Mouse (Mus musculus) hindbrain, embryonic 15.5 days (tissue): ENCODE data around the gene Emp3. TPM values are rescaled to one million over a fixed set of nuclear protein-coding genes. Genes with fewer than 3 reads are reported as not detected.

Experiments used
- ATAC-seq: fragments of 200-750 bp; cut with Nextera tagmentation; 2 replicates; pipeline ENCODE4 v1.8.0; 2017; ENCODE audit warnings: low read depth, moderate number of reproducible peaks, moderate TSS enrichment; ENCODE audit not compliant: low FRiP score
- H3K27ac ChIP-seq: fragments of 300-500 bp; sonication (generic); replicated peaks from 2 replicates; pipeline ENCODE4 v1.5.1; 2015; ENCODE audit warnings: mild to moderate bottlenecking, inconsistent platforms
- H3K27me3 ChIP-seq: fragments of 300-500 bp; sonication (generic); 2 replicates; pipeline ENCODE4 v1.6.1; 2015; ENCODE audit warnings: control low read depth, inconsistent platforms
- H3K36me3 ChIP-seq: fragments of 300-500 bp; sonication (generic); 2 replicates; pipeline ENCODE4 v1.6.1; 2015; ENCODE audit warnings: control low read depth, inconsistent platforms
- H3K4me1 ChIP-seq: fragments of 300-500 bp; sonication (generic); replicated peaks from 2 replicates; pipeline ENCODE4 v1.6.1; 2015; ENCODE audit warnings: control low read depth, inconsistent platforms
- H3K4me2 ChIP-seq: fragments of 300-500 bp; sonication (generic); 2 replicates; pipeline ENCODE4 v1.6.1; 2015; ENCODE audit warnings: moderate library complexity, mild to moderate bottlenecking, inconsistent platforms
- H3K4me3 ChIP-seq: fragments of 300-500 bp; sonication (generic); 2 replicates; pipeline ENCODE4 v1.5.1; 2015; ENCODE audit warnings: mild to moderate bottlenecking, inconsistent platforms
- H3K9ac ChIP-seq: fragments of 300-500 bp; sonication (generic); 2 replicates; pipeline ENCODE4 v1.6.1; 2015; ENCODE audit warnings: inconsistent platforms
- H3K9me3 ChIP-seq: fragments of 300-500 bp; sonication (generic); 2 replicates; pipeline ENCODE4 v1.6.1; 2016; ENCODE audit warnings: control low read depth, inconsistent platforms
- WGBS: fragments of 180-500 bp; shearing (Covaris S2); methylation state at CpG from one replicate; pipeline ENCODE4 v1.1.7; 2015; 5-methylcytosine and 5-hydroxymethylcytosine counted together
- polyA plus RNA-seq: library from polyadenylated mRNA; unstranded; fragments of >200 nt; fragmentation: Nextera tagmentation; extraction: Ambion mirVana; gene quantifications from 2 replicates; pipeline ENCODE4 v1.2.1, GENCODE M21; 2015

Gene Emp3
- polyA plus RNA-seq, 1 experiment from 2014 or later = 34.1 TPM

DNA sequence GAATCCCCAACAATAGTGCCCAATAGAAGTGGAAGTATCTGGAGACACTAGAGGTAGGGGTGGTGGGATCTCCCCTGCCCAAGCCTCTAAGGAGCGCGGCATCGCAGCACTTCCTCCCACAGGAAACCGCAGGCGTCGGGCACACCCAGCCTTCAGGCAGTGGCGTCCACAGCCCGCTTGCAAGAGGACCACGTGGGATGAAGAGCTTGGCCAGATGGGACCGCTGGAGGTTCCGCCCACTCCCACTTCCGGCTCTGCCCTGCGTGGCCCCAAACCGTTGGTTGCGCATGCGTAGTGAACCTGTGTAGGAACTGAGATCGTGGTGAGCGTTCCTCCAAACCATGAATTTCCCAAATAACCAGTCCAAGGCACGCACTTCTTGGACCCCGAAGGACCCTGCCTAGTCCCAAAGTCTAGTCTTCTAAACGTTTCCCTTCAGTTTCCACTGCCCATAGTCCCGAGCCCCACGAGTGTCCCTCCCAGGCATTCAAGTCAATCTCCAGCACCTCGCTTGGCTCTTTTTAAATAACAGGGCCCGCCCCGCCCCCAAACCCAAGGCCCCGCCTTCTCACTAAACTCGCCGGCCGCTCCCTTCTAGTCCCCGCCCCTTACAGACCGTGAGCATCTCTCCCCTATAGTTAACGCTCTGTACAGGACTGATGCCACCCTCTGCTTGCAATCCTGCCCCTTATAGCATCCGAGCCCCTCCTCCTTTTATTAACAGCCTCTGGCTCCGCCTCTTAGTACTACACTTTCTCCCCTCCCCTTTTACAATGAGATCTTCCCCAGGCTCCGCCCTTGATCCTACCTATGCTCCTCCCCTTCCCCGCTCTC is 1.9 kb upstream of the Emp3 start:
- Histone ChIP-seq H3K4me1 (peaks cover 21% of the 10 kb centered on the region), H3K9ac (peak overlapping the region; percentile 53), H3K36me3 (no peaks in the 10 kb centered on the region), H3K9me3 (no peaks in the 10 kb centered on the region), H3K27me3 (no peaks in the 10 kb centered on the region; the same call in 1 of the 2 replicates), H3K4me3 (peak overlapping the region; percentile 51), H3K27ac (peak overlapping the region; percentile 89), H3K4me2 (peak overlapping the region; percentile 89)
- WGBS = under 1% methylated on average over 37 of the region's 37 CpGs
- peak; percentile 88 for ATAC-seq

DNA sequence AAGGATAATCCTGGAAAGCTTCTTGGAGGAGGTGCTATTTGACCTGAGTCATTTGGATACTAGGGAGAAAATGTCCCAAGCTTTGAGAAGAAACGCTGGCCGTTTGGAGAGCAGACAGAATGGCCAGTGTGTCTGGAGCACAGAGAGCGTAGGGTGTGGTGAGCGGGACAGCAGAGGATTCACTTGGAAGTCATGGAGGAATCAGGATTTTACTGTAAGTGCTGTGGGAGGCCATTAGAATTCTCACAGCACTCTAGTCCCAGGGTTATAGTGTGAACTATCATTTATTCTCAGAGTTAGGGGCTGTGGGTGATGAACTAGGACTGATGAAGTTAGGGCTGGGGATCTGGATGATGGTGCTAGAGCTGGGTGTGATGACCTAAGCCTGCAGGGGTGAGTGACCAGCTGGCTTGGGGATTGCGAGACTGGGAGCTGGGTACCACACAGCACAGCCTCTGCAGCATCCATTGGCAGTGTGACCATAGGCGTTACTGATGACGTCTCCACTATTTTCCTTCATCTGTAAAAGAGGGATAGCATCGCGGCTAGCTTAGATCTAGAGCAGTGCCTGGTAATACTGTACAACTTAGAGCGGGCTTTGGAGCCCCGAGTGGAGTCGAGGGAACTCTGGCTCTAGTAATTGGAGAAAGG is 871 bp upstream of the Emp3 start:
- 86% methylated on average over 12 of the region's 12 CpGs for WGBS
- peak overlapping the region; percentile 89 for H3K4me2 ChIP-seq
- H3K27ac ChIP-seq = peak overlapping the region; percentile 89
- ATAC-seq = no peak
- H3K4me3 ChIP-seq = 0 out of 2 replicates have a peak overlapping the region, but pooled peaks have one; percentile 51
- peaks cover 30% of the 10 kb centered on the region for H3K4me1 ChIP-seq
- H3K27me3 ChIP-seq = no peaks in the 10 kb centered on the region; the same call in 1 of the 2 replicates
- no peaks in the 10 kb centered on the region for H3K36me3 ChIP-seq
- H3K9ac ChIP-seq = no peak overlapping the region
- H3K9me3 ChIP-seq = no peaks in the 10 kb centered on the region

DNA sequence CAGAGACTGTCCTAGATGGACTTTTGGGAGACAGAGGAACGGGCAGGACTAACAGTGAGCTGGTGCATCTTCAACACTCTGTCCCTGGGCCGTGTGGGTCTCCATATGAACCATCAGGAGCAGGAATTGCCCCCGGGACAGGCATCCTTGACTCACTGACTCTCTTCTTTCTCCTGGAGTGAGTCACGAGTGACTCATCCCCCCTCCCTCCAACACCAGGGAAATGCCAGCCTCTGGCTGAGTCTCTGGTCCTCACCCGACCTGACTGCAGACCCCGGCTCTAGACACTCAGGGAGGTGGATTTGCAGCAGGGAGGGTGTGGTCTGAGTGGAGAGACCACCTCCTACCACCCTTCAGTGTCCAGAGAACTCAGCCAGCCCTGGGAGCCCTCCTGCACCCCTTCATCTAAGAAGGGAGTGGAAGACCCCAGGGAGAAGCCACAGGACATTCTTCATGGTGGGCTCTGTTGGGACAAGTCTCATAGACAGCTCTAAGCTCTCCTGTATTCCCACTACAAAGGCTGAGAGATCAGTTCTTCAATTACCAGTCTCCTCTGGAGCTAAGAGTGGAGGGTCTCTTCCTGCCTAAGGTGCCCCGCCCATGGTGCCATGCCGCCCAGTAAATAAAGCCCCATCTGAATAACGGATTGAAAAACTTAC is 492 bp downstream of the Emp3 start:
- Histone ChIP-seq H3K4me2 (peak overlapping the region; percentile 25), H3K27me3 (no peaks in the 10 kb centered on the region), H3K27ac (no peak overlapping the region), H3K9ac (no peak overlapping the region), H3K36me3 (no peaks in the 10 kb centered on the region), H3K4me1 (peaks cover 43% of the 10 kb centered on the region), H3K9me3 (no peaks in the 10 kb centered on the region), H3K4me3 (peak overlapping the region; percentile 10)
- 63% methylated on average over 9 of the region's 9 CpGs for WGBS
- ATAC-seq = no peak

DNA sequence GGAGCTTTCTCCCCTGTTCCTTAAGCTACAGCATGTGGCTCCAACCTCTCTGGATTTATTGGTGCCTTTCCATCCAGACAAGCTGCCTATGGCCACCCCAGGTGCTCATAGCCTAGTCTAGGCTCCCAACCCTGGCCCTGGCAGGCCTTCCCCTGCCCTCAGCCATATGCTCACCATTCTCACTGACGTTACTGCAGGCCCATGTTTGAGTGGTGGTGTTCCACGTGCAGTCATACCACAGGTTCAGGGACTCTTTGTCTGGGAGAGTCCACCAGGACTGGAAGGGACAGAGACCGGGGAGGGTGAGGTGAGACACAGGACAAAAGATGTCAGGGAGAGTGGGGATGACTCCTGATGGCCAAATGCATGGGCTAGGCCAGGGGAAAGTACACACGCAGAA is 1.4 kb downstream of the Emp3 start:
- 0 out of 2 replicates have a peak overlapping the region, but pooled peaks have one; percentile 25 for H3K4me2 ChIP-seq
- no peaks in the 10 kb centered on the region for H3K36me3 ChIP-seq
- no peak overlapping the region for H3K4me3 ChIP-seq
- WGBS = 82% methylated on average over 4 of the region's 4 CpGs
- no peaks in the 10 kb centered on the region for H3K27me3 ChIP-seq
- H3K9ac ChIP-seq = no peak overlapping the region
- no peaks in the 10 kb centered on the region for H3K9me3 ChIP-seq
- H3K27ac ChIP-seq = no peak overlapping the region
- peaks cover 46% of the 10 kb centered on the region for H3K4me1 ChIP-seq
- no peak for ATAC-seq

- Histone ChIP-seq H3K9me3 (no peaks in the 10 kb centered on the region), H3K27ac (no peak overlapping the region), H3K9ac (no peak overlapping the region), H3K4me1 (peaks cover 41% of the 10 kb centered on the region), H3K36me3 (no peaks in the 10 kb centered on the region), H3K4me2 (no peak overlapping the region), H3K27me3 (no peaks in the 10 kb centered on the region), H3K4me3 (no peak overlapping the region)
- ATAC-seq = no peak
- 59% methylated on average over 14 of the region's 14 CpGs for WGBS
Observed at GRCm38 (mm10) chr7:45919083-45919671, 2.0 kb downstream of the Emp3 start.

GRCm38 (mm10) chr7:45917926-45918325 is 3.3 kb downstream of the Emp3 start:
- Histone ChIP-seq H3K9ac (no peak overlapping the region), H3K27ac (peak overlapping the region; percentile 77; the same call in 1 of the 2 replicates), H3K9me3 (no peaks in the 10 kb centered on the region), H3K4me3 (no peak overlapping the region), H3K27me3 (no peaks in the 10 kb centered on the region), H3K4me1 (peaks cover 32% of the 10 kb centered on the region), H3K4me2 (no peak overlapping the region), H3K36me3 (no peaks in the 10 kb centered on the region)
- WGBS = 88% methylated on average over 15 of the region's 15 CpGs
- ATAC-seq = no peak

DNA sequence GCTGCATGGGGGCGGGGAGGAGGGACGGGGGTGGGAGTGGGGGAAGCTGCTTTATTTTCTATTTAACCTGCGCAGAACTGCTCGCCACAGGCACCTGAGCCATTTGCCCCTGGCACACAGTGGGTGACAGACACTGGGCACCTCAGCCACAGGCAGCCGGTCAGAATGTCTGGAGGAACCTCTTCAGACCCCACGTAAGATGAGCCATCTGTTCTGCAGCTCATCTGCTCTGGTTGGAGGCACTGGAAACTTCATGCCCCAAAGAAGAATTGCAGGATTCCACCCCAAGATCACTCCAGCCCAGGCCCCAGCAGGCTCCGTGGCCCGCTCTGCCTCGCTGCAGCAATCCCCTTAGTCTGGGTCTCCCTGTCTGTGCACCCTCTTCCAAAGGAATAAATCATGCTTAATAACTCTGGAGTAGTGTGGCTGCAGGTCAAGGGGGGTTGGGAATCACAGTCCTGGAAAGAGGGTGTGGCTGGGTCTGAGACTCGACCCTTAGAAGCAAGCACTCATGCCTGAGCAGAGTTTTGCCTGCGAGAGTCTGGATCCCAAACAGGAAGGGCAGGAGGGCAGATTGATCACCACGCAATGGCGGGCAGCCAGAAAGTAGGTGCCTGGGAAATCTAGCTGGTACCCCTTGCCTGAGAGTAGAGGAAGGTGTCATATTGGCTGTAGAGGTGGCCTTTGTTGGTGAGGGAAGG is 4.0 kb downstream of the Emp3 start:
- ATAC-seq = peak; percentile 36
- Histone ChIP-seq H3K36me3 (no peaks in the 10 kb centered on the region), H3K4me3 (peak overlapping the region; percentile 27), H3K27ac (peak overlapping the region; percentile 77), H3K4me1 (peaks cover 24% of the 10 kb centered on the region), H3K9me3 (no peaks in the 10 kb centered on the region), H3K27me3 (no peaks in the 10 kb centered on the region), H3K4me2 (peak overlapping the region; percentile 52), H3K9ac (peak overlapping the region; percentile 21; the same call in 1 of the 2 replicates)
- WGBS = 34% methylated on average over 13 of the region's 13 CpGs

GRCm38 (mm10) chr7:45916056-45917003 is 4.9 kb downstream of the Emp3 start:
- 32% methylated on average over 26 of the region's 26 CpGs for WGBS
- Histone ChIP-seq H3K27me3 (no peaks in the 10 kb centered on the region), H3K36me3 (no peaks in the 10 kb centered on the region), H3K9me3 (no peaks in the 10 kb centered on the region), H3K4me2 (peak overlapping the region; percentile 52), H3K9ac (peak overlapping the region; percentile 21), H3K4me3 (peak overlapping the region; percentile 27), H3K27ac (peak overlapping the region; percentile 77), H3K4me1 (peaks cover 24% of the 10 kb centered on the region)
- ATAC-seq = peak; percentile 89

DNA sequence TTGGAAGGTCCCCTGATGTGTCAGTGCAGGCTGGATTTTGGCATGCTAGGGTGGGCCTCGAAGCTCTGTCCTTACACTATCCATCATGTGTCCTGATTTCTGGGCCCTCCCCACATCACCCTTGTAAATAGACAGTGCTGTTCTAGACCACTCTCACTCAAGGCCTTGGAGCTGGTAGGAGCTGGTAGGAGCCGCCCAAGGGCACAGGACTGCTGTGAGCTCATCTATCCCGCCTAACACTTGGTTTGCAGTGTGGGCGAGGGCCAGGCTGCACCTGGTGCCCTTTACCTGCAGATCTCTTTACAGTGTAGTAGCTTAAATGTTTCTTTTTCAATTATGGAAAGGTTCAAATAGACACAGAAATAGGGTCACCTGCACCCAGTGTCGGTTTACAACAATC is 6.2 kb downstream of the Emp3 start:
- no peak overlapping the region for H3K4me3 ChIP-seq
- H3K27me3 ChIP-seq = no peaks in the 10 kb centered on the region
- ATAC-seq = no peak
- no peaks in the 10 kb centered on the region for H3K9me3 ChIP-seq
- H3K9ac ChIP-seq = no peak overlapping the region
- 92% methylated on average over 5 of the region's 5 CpGs for WGBS
- peaks cover 24% of the 10 kb centered on the region for H3K4me1 ChIP-seq
- H3K36me3 ChIP-seq = peaks cover 8% of the 10 kb centered on the region; the same call in 1 of the 2 replicates
- no peak overlapping the region for H3K4me2 ChIP-seq
- H3K27ac ChIP-seq = no peak overlapping the region

- H3K4me1 ChIP-seq = peaks cover 24% of the 10 kb centered on the region
- no peak overlapping the region for H3K27ac ChIP-seq
- H3K9ac ChIP-seq = no peak overlapping the region
- H3K27me3 ChIP-seq = no peaks in the 10 kb centered on the region
- peaks cover 16% of the 10 kb centered on the region; the same call in 1 of the 2 replicates for H3K36me3 ChIP-seq
- ATAC-seq = no peak
- no peak overlapping the region for H3K4me3 ChIP-seq
- H3K9me3 ChIP-seq = no peaks in the 10 kb centered on the region
- 93% methylated on average over 6 of the region's 6 CpGs for WGBS
- no peak overlapping the region for H3K4me2 ChIP-seq
Observed at GRCm38 (mm10) chr7:45914067-45914466, 7.1 kb downstream of the Emp3 start.
